Mouse (Mus musculus) erythroblast, embryonic 14.5 days (primary cell): ENCODE results near the gene Scaf1.

Experiments used
- GATA1 ChIP-seq: IDR thresholded peaks from 2 replicates; pipeline ENCODE4 v1.6.1; 2012; ENCODE audit warnings: low read length, inconsistent platforms, mixed read lengths
- TAL1 ChIP-seq: IDR thresholded peaks from 3 replicates; pipeline ENCODE4 v1.6.1; 2012; ENCODE audit warnings: low read length, inconsistent platforms, mixed read lengths

GRCm38 (mm10) chr7:45028351-45028750, 12.2 kb upstream of the Scaf1 start:
- TF ChIP-seq TAL1: no peak
- TF ChIP-seq GATA1: no peak
